Mouse (Mus musculus): ENCODE data around the gene H1fx.
"Not testable (repeated sequence)": the region's sequence is repeated elsewhere in the genome, so short reads cannot be mapped to it uniquely, and the experiment has no call there.

H1fx gene

GRCm38 (mm10) chr6:87981547-87982256 is at the start of gene H1fx:
TSS of gene H1fx (minus strand) at chr6:87981637.
- DNase-seq = peak; percentile 66

DNA sequence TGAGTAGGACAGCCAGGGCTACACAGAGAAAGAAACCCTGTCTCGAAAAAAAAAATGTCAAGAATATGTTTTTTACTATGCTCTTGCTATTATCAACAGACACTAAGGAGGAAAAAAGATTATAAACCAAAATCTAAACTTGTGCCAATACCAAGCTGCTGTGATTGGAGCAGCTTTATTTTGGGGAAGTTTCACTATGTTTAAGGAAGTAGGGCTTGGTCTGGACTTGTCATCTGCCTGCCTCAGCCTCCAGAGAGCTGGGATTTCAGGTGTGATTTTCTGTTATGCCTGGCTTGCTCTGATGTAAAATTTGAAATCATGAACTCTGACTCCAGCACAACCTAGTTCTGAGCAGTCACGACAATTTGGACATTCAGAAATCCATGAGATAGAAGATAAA is 49.0 kb upstream of the H1fx start:
- DNase-seq = no peak

DNA sequence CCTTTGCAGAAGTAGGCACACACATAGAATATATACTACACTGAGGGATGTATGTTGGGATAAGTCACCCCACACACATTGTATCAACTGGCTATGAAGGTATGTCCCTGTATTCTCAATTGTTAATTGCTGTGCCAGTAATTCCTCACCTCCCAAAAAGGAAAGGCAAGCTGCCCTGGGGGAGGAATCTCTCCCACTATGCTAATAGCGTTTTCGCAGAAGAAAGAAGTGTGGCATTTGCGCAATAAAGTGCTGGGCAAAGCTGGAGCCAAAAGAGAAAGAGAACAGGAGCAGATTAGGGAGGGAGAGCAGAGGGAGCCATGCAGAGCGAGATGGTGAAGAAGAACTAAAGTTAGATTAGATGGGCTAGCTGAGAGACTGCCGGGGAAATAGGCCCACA is 46.0 kb upstream of the H1fx start:
- no peak for DNase-seq

GRCm38 (mm10) chr6:88023316-88023890 is 42.0 kb upstream of the H1fx start:
- no peak for DNase-seq

DNA sequence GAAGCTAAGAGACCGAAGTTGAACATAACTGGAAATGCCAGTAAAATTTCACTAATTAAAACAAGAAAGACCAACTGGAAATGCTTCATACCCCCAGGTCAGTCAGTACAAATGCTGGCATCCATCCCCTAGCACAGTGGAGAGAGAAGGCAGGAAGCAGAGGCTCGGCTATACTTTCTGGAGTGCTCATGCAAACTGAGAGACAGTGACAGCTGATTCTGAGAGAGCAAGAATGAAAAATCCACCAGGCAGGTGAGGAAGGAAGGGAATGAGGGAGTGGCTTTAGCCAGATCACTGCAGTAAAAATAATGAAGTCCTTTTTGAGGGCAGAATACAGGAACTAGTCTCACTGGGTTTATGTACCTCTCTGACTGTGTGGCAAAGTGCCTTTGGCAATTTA is 37.7 kb upstream of the H1fx start:
- no peak for DNase-seq

- DNase-seq = no peak
These were observed 36.4 kb upstream of the H1fx start for GRCm38 (mm10) chr6:88017821-88018220.

DNA sequence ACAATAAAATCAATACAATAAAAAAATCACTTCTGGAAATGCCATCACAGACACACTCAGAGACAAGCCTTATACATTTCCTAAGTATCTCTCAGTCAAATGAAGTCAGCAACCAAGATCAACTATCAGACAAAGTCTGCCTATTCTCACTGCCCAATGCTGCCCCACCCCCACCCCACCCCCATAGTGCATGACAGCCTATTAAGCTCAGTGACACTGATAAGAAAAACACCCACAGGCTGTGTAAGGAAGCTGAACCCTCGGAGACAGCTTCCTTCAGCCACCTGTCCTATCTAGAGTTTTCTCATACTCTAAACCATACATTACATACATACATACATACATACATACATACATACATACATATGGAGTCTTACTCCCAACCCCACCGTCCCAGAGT is 34.4 kb upstream of the H1fx start:
- no peak for DNase-seq

DNA sequence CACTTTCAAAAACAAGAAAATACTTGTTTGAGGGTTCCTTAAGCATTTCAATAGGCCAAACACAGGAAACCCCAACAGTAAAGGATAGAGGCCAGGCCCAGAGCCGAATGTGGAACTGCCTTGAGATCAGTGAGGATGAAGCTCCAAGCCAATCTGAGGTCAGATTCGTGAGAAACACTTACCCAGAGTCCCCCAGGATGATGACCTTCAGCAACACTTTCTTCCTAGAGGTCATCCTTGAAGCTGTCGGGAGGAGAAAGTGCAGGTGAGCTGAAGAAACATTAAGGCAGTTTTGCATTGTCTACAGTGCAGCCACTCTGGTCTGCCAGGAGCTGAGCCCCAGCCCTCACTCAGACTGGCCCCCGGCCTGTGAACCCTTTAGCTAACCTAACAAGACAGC is 32.0 kb upstream of the H1fx start:
- DNase-seq = no peak

GRCm38 (mm10) chr6:88012601-88013000 is 31.2 kb upstream of the H1fx start:
- DNase-seq = no peak

GRCm38 (mm10) chr6:88011106-88011505 is 29.7 kb upstream of the H1fx start:
- DNase-seq = not testable (repeated sequence)

DNA sequence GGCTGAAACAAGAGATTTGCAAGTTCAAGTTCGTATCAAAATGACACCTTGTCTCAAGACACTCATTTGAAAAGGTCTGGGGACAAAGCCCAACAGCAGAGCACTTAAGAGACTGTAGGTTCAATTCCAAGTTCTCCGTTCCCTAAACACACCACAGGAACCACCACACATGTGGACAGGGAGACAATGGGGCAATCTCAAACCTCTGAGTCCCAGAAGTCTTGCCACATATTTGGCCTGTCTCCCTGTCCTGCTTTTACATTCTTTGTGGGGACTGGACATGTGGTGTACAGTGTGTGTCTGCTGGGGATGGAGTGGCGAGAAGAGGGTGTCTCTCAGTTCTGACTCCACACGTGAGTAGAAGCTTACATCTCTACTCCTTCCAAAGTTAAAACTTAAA is 27.8 kb upstream of the H1fx start:
- DNase-seq = no peak

- not testable (repeated sequence) for DNase-seq
These were observed 23.3 kb upstream of the H1fx start for GRCm38 (mm10) chr6:88004773-88005172.

GRCm38 (mm10) chr6:88003439-88003838 is 22.0 kb upstream of the H1fx start:
- DNase-seq = no peak

DNA sequence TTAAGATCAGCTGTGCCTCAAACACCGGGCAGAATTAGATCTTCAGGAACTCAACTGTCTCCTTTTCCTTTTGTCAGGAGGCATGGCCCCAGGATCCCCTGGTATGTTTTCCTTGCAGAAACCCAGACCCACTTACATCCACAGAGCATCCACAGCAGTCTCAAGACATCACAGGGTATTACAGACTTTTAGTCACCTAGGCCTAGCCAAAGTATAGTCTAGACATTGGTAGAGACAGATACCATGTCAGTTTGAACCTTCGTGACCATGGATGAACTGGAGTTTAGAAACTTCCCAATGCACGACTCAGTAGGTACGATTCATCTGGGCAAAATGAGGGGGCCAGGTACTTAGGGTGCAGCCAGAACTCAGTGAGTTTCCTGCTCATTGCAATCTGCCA is 16.9 kb upstream of the H1fx start:
- DNase-seq = no peak

DNA sequence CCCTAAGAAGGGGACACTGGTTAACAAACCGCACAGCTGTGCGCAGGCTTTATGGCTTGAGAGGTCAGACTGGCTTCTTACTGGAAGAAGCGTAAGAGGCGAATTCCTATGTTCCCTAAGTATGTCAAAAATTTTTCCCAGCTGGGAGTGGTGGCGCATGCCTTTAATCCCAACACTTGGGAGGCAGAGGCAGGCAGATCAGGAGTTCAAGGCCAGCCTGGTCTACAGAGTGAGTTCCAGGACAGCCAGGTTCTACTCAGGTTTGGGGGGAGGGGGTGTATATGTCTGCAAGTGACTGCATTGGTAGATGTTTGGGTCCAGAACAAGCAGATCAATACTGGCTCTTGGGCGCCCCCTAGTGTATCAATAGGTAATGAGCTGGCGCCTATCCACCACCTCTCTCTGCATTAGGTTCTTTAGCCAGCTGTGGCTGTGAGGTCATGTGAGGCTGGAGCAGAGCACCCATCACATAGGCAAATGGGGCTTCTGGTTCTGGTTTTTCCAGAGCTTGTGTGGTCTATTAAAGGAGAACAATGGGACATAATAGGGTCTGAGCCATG is 16.3 kb upstream of the H1fx start:
- DNase-seq = peak; percentile 80

DNA sequence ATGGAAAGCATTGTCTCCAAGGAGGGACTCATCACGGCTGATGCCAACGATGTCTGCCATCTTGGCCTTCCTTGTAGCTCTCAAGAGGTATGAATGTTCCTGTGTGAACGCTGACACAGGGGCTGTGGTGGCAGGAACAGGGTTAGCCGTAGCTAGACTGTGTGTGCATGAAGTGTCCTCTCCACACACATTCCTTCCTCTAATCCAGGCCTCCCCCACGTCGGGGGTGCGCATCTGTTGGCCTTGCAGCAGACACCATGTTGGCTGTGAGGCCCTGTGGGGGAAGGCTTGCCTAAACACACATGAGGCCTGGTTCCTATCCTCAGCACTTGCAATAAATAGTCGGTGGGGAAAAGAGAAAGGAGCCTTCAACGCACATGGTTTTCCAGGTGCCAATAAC is 15.2 kb upstream of the H1fx start:
- DNase-seq = no peak

GRCm38 (mm10) chr6:87995519-87995918 is 14.1 kb upstream of the H1fx start:
- DNase-seq = no peak

GRCm38 (mm10) chr6:87993790-87994571 is 12.5 kb upstream of the H1fx start:
- DNase-seq = no peak

GRCm38 (mm10) chr6:87992733-87993132 is 11.3 kb upstream of the H1fx start:
- no peak for DNase-seq

DNA sequence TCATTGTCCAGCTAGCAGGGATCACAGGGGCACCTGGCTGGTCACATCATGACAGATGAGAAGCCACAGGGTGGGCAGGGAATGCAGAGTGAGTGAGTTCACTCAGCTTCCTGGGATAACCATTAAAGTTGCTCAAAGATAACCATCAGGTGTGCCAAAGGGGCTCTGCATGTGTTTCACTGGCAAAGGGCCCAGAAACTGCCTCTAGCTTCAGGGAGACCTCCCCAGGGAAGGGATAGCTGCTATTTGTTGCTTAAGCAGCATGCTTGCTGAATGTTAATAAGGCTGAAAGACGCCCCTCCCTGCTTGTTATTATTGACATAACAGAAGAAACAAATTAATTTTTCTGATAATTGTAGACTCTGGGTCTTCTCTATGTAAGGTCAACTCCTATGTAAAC is 10.4 kb upstream of the H1fx start:
- DNase-seq = no peak

DNA sequence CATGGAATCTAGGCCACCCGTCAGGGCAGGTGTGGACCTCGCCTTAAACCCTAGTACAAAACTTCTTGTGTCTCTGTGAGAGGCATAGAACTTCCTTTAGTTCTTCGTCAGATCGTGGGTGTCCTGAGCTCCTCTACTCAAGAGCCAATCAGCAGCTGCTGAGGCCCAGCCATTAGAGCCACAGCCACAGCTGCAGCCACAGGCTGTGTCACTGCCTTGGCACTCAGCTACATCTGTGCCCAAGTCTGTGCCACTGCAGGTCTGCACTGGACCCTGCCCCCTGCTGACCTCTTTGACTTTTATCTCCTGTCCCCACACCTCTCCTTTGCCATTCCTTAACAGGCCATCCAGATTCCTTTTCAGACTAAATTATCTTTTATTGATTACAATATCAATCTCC is 9.8 kb upstream of the H1fx start:
- DNase-seq = no peak

DNA sequence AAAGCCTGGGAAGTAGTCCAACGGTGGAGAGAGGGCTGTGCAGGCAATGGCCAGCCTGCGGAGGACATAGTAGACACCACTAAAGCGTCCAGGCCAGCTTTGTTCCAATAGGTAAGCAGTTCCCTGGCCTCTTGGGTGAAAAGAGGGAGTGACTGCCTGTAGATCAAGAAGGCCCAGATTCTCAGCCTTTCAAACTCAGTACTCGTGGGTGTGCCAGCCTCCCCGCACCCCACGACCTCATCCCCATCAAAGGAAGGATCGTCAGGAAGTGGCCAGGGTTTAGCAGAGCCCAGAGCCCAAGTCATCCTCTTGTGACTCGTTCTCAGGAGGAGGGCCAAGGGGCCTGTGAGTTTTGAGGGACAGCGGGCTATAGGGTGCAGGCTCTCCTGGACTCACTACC is 1.1 kb upstream of the H1fx start:
- DNase-seq = no peak

DNA sequence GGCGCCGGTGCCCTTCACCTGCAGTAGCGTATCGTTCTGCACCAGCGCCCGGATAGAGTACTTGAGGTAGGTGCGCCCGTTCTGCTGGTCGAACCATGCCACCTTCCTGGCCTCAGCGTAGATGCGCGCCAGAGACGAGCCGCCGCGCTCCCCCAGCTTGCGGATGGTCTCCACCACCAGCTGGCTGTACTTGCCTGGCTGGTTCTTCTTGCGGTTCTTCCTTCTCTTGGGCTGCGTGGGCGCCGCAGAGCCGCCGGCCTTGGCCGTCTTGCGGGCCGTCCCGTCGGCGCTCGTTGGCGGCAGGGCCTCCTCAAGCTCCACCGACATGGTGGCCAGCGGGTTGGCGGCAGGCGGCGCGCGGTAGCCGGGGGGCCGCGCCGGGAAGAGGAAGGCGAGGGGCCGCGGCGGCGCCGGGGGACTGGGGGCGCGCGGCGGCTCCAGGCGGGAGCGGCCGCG is 379 bp downstream of the H1fx start:
- DNase-seq = peak; percentile 34
